Mouse (Mus musculus): ENCODE results near the gene Gsn.

DNA sequence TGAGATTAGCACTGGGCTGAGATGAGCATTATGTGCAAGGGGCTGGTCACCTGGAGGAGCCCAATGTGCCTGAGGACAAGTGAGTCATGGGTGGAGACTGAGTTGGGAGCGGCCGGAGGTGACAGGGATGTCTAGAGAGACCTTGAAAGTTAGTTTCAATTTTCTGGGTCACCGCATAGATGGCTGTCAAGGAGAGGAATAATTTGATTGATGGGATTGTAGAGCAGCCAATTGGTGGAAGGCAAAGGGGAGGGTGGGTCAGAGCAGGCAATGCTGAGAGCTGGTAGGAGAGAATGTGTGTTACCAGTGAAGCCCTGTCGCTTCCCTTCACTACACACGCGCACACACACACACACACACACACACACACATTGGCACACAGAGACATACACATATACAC lies 13.0 kb downstream of the Gsn start:
- TF ChIP-seq POLR2A (IDR thresholded peaks at IDR 0.05; ENCODE audit: low read depth, low read length): no peak
- TF ChIP-seq CTCF (IDR thresholded peaks at IDR 0.05; ENCODE audit: borderline replicate concordance, insufficient read depth, low read length): no peak

All from embryonic fibroblast, embryonic 13.5 days (primary cell).